9 mouse cellular contexts compared by ENCODE assay signal in genomic region chr3:104789312-104789605, GRCm38 (mm10). TPM values are rescaled to one million over a fixed set of nuclear protein-coding genes. Genes with fewer than 3 reads are reported as not detected.
A peak's percentile ranks its signal among the peaks of the same experiment; 100 is the strongest.
DNase-seq lines count a peak whose midpoint lies in the region; ATAC-seq and TF ChIP-seq lines count a peak whose summit lies in the region.
"Had no signal": no experiment of that assay in that cellular context is flagged by ENCODE, and none has a peak within 500 bp of the region (broad histone marks: within the 10 kb centered on the region; RNA-seq: fewer than 3 reads in every experiment).

No protein-coding gene starts in this region.

- DNase-seq in cerebellum, adult 2 months, result no peak
- no peak for DNase-seq in cerebellum, adult 9-10 months
- no peak for DNase-seq in ES-E14 (ENCODE audit: low read depth, low spot score)
- no peak for DNase-seq in liver, postnatal 0 days
- no peak for DNase-seq in layer of hippocampus, postnatal 36 days
- DNase-seq in right cerebral cortex, adult 18-20 months, result no peak
- DNase-seq in spleen, postnatal 14 days (ENCODE audit: low spot score in 2 of 2), result no peak

- no peak for TF ChIP-seq CTCF in cerebellum, adult 2 months (IDR thresholded peaks at IDR 0.05; ENCODE audit: borderline replicate concordance, insufficient read depth, low read depth, low read length)
- no peak for TF ChIP-seq CTCF in liver, postnatal 0 days (IDR thresholded peaks at IDR 0.05; ENCODE audit: low read depth)

- WGBS in cerebellum, adult 2 months, result 25% methylated on average over 10 of the region's 10 CpGs
- 5% methylated on average over 10 of the region's 10 CpGs for WGBS in heart, embryonic 16.5 days
- WGBS in liver, postnatal 0 days (ENCODE audit: insufficient replicate concordance), result 14% methylated on average over 10 of the region's 10 CpGs

- H3K27me3 ChIP-seq in cerebellum, adult 2 months (ENCODE audit: control insufficient read depth, insufficient read depth, low read length), result peaks cover 2% of the 10 kb centered on the region; the same call in 1 of the 2 replicates
- no peaks in the 10 kb centered on the region for H3K27me3 ChIP-seq in heart, embryonic 16.5 days (ENCODE audit: control insufficient read depth, insufficient read depth, low read length)
- H3K27me3 ChIP-seq in liver, postnatal 0 days (ENCODE audit: insufficient read depth, low read length), result peaks cover 7% of the 10 kb centered on the region; the same call in 1 of the 2 replicates

- peak overlapping the region; percentile 43 for H3K4me3 ChIP-seq in cerebellum, adult 2 months (replicated peaks; ENCODE audit: insufficient read depth, low read depth, low read length)
- H3K4me3 ChIP-seq in ES-E14 (ENCODE audit: insufficient read depth in 1 of 2, low read depth in 1 of 2, low read length in 2 of 2, poor library complexity in 1 of 2, severe bottlenecking in 1 of 2), result peak overlapping the region; percentile 79 to 96
- H3K4me3 ChIP-seq in heart, embryonic 16.5 days (ENCODE audit: low read length), result peak overlapping the region; percentile 83
- H3K4me3 ChIP-seq in liver, postnatal 0 days (ENCODE audit: low read depth, low read length), result peak overlapping the region; percentile 61

- peaks cover 20% of the 10 kb centered on the region for H3K36me3 ChIP-seq in ES-E14 (ENCODE audit: control insufficient read depth, insufficient read depth, low read length, poor library complexity, severe bottlenecking)
- peaks cover 9% of the 10 kb centered on the region for H3K36me3 ChIP-seq in heart, embryonic 16.5 days (ENCODE audit: control insufficient read depth, insufficient read depth)
- H3K36me3 ChIP-seq in liver, postnatal 0 days (replicated peaks; ENCODE audit: insufficient read depth, low read length), result peaks cover 12% of the 10 kb centered on the region; the same call in 1 of the 2 replicates

- 0 out of 2 replicates have a peak overlapping the region, but pooled peaks have one; percentile 50 for H3K27ac ChIP-seq in cerebellum, adult 2 months (ENCODE audit: insufficient read depth, low read length)
- no peak overlapping the region for H3K27ac ChIP-seq in ES-E14 (ENCODE audit: insufficient read depth, low read depth, low read length, poor library complexity, severe bottlenecking)
- peak overlapping the region; percentile 86 for H3K27ac ChIP-seq in heart, embryonic 16.5 days (ENCODE audit: low read length)
- H3K27ac ChIP-seq in liver, postnatal 0 days (ENCODE audit: low read depth), result peak overlapping the region; percentile 74

- H3K9ac ChIP-seq in ES-E14 (ENCODE audit: insufficient read depth, low read depth, low read length, poor library complexity, severe bottlenecking), result peak overlapping the region; percentile 76
- peak overlapping the region; percentile 88 for H3K9ac ChIP-seq in heart, embryonic 16.5 days (ENCODE audit: low read length)
- H3K9ac ChIP-seq in liver, postnatal 0 days (replicated peaks), result peak overlapping the region; percentile 60

- 0 out of 2 replicates have a peak, but pooled peaks have one; percentile 4 for ATAC-seq in heart, embryonic 16.5 days (replicated peaks; ENCODE audit: extremely low read depth, insufficient read depth, low FRiP score)
- peak; percentile 8; the same call in 1 of the 2 replicates for ATAC-seq in liver, postnatal 0 days

- peak overlapping the region; percentile 82 for H3K4me2 ChIP-seq in heart, embryonic 16.5 days (ENCODE audit: low read depth, low read length)
- H3K4me2 ChIP-seq in liver, postnatal 0 days (ENCODE audit: low read depth, low read length), result peak overlapping the region; percentile 69

- no peak for TF ChIP-seq POLR2A in cerebellum, adult 2 months (IDR thresholded peaks at IDR 0.05; ENCODE audit: borderline replicate concordance, insufficient read depth, low read length)

- in situ Hi-C loops in ES-E14 (cut with MboI; ENCODE audit: low sequenced_read_pairs in 2 of 2, unreplicated experiment in 2 of 2), result no loop called here

- peaks cover 3% of the 10 kb centered on the region; the same call in 1 of the 2 replicates for H3K4me1 ChIP-seq in cerebellum, adult 2 months (ENCODE audit: control insufficient read depth, insufficient read depth, low read length)
- H3K4me1 ChIP-seq in ES-E14 (ENCODE audit: control insufficient read depth in 2 of 2, insufficient read depth in 2 of 2, low read length in 2 of 2, poor library complexity in 1 of 2), result peaks cover 12 to 31% of the 10 kb centered on the region in 2 experiments
- H3K4me1 ChIP-seq in heart, embryonic 16.5 days (ENCODE audit: control insufficient read depth, insufficient read depth, low read length), result peaks cover 50% of the 10 kb centered on the region
- peaks cover 33% of the 10 kb centered on the region for H3K4me1 ChIP-seq in liver, postnatal 0 days (ENCODE audit: insufficient read depth)

- no peaks in the 10 kb centered on the region for H3K9me3 ChIP-seq in ES-E14 (ENCODE audit: control insufficient read depth, insufficient read depth, low read depth, low read length)
- H3K9me3 ChIP-seq in heart, embryonic 16.5 days (replicated peaks; ENCODE audit: control insufficient read depth, low read length), result no peaks in the 10 kb centered on the region
- no peaks in the 10 kb centered on the region for H3K9me3 ChIP-seq in liver, postnatal 0 days (ENCODE audit: low read length)

- TF ChIP-seq EP300 in liver, postnatal 0 days (IDR thresholded peaks at IDR 0.05; ENCODE audit: low read depth), result no peak

TF ChIP-seq in ES-E14, 5 proteins besides CTCF, POLR2A, EP300 and RAD21:
- no peak for TF ChIP-seq MAFK (IDR thresholded peaks at IDR 0.05; ENCODE audit: insufficient read depth, low read depth, low read length)
- no peak for TF ChIP-seq ZNF384 (IDR thresholded peaks at IDR 0.05; ENCODE audit: low read depth, low read length)
- no peak for TF ChIP-seq HCFC1 (IDR thresholded peaks at IDR 0.05; ENCODE audit: borderline replicate concordance, insufficient read depth, low read length)
- no peak for TF ChIP-seq CHD2 (IDR thresholded peaks at IDR 0.05; ENCODE audit: low read depth, low read length)
- TF ChIP-seq ZC3H11A (IDR thresholded peaks at IDR 0.05; ENCODE audit: borderline replicate concordance, low read depth, low read length), result no peak

RNA-seq across cellular contexts. Expression of gene Rhoc, which starts 1.1 kb away (rescaled TPM):
- polyA plus RNA-seq in cerebellum, adult 2 months (2012; rRNA removed), result 30.6 and 31.2 TPM in 2 replicates
- total RNA-seq in ES-E14 (2012; rRNA removed), result 70.9 and 99.9 TPM in 2 replicates
- polyA plus RNA-seq in heart, embryonic 16.5 days (2015; fragmentation: Nextera tagmentation; extraction: Ambion mirVana), result 165 TPM in 2 replicates
- 37.0 and 38.1 TPM in 2 replicates for polyA plus RNA-seq in liver, postnatal 0 days (2015; fragmentation: Nextera tagmentation; extraction: Ambion mirVana)
- 10 to 100 TPM; 24.0 to 24.3 TPM for total RNA-seq in layer of hippocampus, postnatal 36 days (2021)

RNA-seq across cellular contexts. Expression of gene Fam19a3, which starts 7.6 kb away (rescaled TPM):
- polyA plus RNA-seq in cerebellum, adult 2 months (2012; rRNA removed), result 0.41 and 0.43 TPM in 2 replicates
- total RNA-seq in ES-E14 (2012; rRNA removed), result 0.13 and 0.16 TPM in 2 replicates
- 0.99 and 1.8 TPM in 2 replicates for polyA plus RNA-seq in heart, embryonic 16.5 days (2015; fragmentation: Nextera tagmentation; extraction: Ambion mirVana)
- polyA plus RNA-seq in liver, postnatal 0 days (2015; fragmentation: Nextera tagmentation; extraction: Ambion mirVana), result 0.02 TPM in 1 of 2 replicates, not detected in the other
- not detected for total RNA-seq in layer of hippocampus, postnatal 36 days (2021)
- total RNA-seq: hematopoietic stem cell, adult 5-6 weeks had no signal

RNA-seq across cellular contexts. Expression of gene Ppm1j, which starts 8.4 kb away (rescaled TPM):
- 4.5 and 6.1 TPM in 2 replicates for polyA plus RNA-seq in cerebellum, adult 2 months (2012; rRNA removed)
- total RNA-seq in ES-E14 (2012; rRNA removed), result 25.7 and 49.6 TPM in 2 replicates
- 36.9 and 38.9 TPM in 2 replicates for polyA plus RNA-seq in heart, embryonic 16.5 days (2015; fragmentation: Nextera tagmentation; extraction: Ambion mirVana)
- polyA plus RNA-seq in liver, postnatal 0 days (2015; fragmentation: Nextera tagmentation; extraction: Ambion mirVana), result 0.30 and 0.31 TPM in 2 replicates
- under 1 TPM in 1 of 2 experiments, not detected in 1; 0.25 TPM for total RNA-seq in layer of hippocampus, postnatal 36 days (2021)
- total RNA-seq: hematopoietic stem cell, adult 5-6 weeks had no signal

RNA-seq across cellular contexts. Expression of gene Mov10, which starts 29.1 kb away (rescaled TPM):
- polyA plus RNA-seq in cerebellum, adult 2 months (2012; rRNA removed), result 3.2 and 4.1 TPM in 2 replicates
- 37.5 and 55.5 TPM in 2 replicates for total RNA-seq in ES-E14 (2012; rRNA removed)
- 25.4 and 29.7 TPM in 2 replicates for polyA plus RNA-seq in heart, embryonic 16.5 days (2015; fragmentation: Nextera tagmentation; extraction: Ambion mirVana)
- polyA plus RNA-seq in liver, postnatal 0 days (2015; fragmentation: Nextera tagmentation; extraction: Ambion mirVana), result 36.1 and 37.3 TPM in 2 replicates
- 10 to 100 TPM in 1 of 2 experiments, 1 to 10 TPM in 1; 8.4 to 12.9 TPM for total RNA-seq in layer of hippocampus, postnatal 36 days (2021)
